Mouse (Mus musculus): Measurements from ENCODE around the gene Srp68. TPM values are rescaled to one million over a fixed set of nuclear protein-coding genes. Genes with fewer than 3 reads are reported as not detected.

The Srp68 gene
- total and polyA plus RNA-seq, 3 experiments, result 146 to 228 (median 180) TPM

GRCm38 (mm10) chr11:116307762-116308531 lies 33.9 kb upstream of the Srp68 start (continued):
- TF ChIP-seq MYB (IDR thresholded peaks at IDR 0.05; ENCODE audit: low read depth, low read length) (no peak; the same call in 1 of the 2 replicates), TBP (IDR thresholded peaks at IDR 0.05; ENCODE audit: low read depth, low read length) (peak; percentile 97), GATA1 (IDR thresholded peaks at IDR 0.05; ENCODE audit: low read depth, low read length) (peak; percentile 21; the same call in 1 of the 2 replicates), BHLHE40 (IDR thresholded peaks at IDR 0.05; ENCODE audit: borderline replicate concordance, low read depth, low read length) (peak; percentile 50; the same call in 1 of the 2 replicates), NELFE (IDR thresholded peaks at IDR 0.05; ENCODE audit: low read depth, low read length) (peak; percentile 96), POLR2AphosphoS2 (IDR thresholded peaks at IDR 0.05; ENCODE audit: low read length) (peak; percentile 98), CTCF (IDR thresholded peaks at IDR 0.05 in 2 of 3, conservative IDR thresholded peaks at IDR 0.05 in 1 of 3; ENCODE audit: control insufficient read depth in 1 of 3, insufficient read depth in 1 of 3, low read depth in 2 of 3, low read length in 3 of 3, poor library complexity in 1 of 3, severe bottlenecking in 1 of 3) (peak in 1 of 3 experiments; percentile 18; a peak in 1 of 6 replicates)

GRCm38 (mm10) chr11:116307019-116307725 lies 33.2 kb upstream of the Srp68 start, which contains the start of gene Exoc7:
Gene Exoc7, minus strand, starts transcription at chr11:116307233.
- Histone ChIP-seq H3K4me1 (ENCODE audit: control insufficient read depth in 1 of 2, insufficient read depth in 2 of 2, low read length in 2 of 2) (peaks cover 9 to 16% of the 10 kb centered on the region in 2 experiments), H3K79me2 (ENCODE audit: control insufficient read depth, insufficient read depth, low read length, poor library complexity) (peaks cover 3% of the 10 kb centered on the region; the same call in 1 of the 2 replicates), H3K27ac (ENCODE audit: control insufficient read depth, low read depth, low read length) (peak within 1 kb of the TSS; percentile 94), H3K9me3 (replicated peaks; ENCODE audit: insufficient read depth, low read length) (no peaks in the 10 kb centered on the region), H3K4me3 (ENCODE audit: control insufficient read depth in 1 of 2, insufficient read depth in 1 of 2, low read depth in 2 of 2, low read length in 2 of 2) (peak within 1 kb of the TSS; percentile 64 to 90), H3K27me3 (ENCODE audit: control insufficient read depth in 1 of 2, insufficient read depth in 2 of 2, low read length in 2 of 2) (no peaks in the 10 kb centered on the region), H3K9ac (ENCODE audit: control insufficient read depth, low read depth, low read length, poor library complexity, severe bottlenecking) (peak within 1 kb of the TSS; percentile 75), H3K36me3 (ENCODE audit: control insufficient read depth in 1 of 2, insufficient read depth in 2 of 2, low read length in 2 of 2) (peaks cover 0 to 11% of the 10 kb centered on the region in 2 experiments; a peak in 3 of 4 replicates)
- TF ChIP-seq GATA1 (IDR thresholded peaks at IDR 0.05; ENCODE audit: low read depth, low read length), result peak; percentile 80
- TF ChIP-seq MYB (IDR thresholded peaks at IDR 0.05; ENCODE audit: low read depth, low read length), result 0 out of 2 replicates have a peak, but pooled peaks have one; percentile 34
- TF ChIP-seq ZNF384 (IDR thresholded peaks at IDR 0.05; ENCODE audit: low read depth, low read length), result 0 out of 2 replicates have a peak, but pooled peaks have one; percentile 4
- peak in 1 of 2 experiments; percentile 36 for TF ChIP-seq EP300 (IDR thresholded peaks at IDR 0.05; ENCODE audit: low read depth in 1 of 2, low read length in 2 of 2)
- 0 out of 2 replicates have a peak, but pooled peaks have one; percentile 67 for TF ChIP-seq JUND (IDR thresholded peaks at IDR 0.05; ENCODE audit: low read depth, low read length)
- no peak for TF ChIP-seq ELF1 (IDR thresholded peaks at IDR 0.05; ENCODE audit: low read depth, low read length)
- TF ChIP-seq MAX (IDR thresholded peaks at IDR 0.05; ENCODE audit: low read length), result no peak
- 0 out of 2 replicates have a peak, but pooled peaks have one; percentile 9 for TF ChIP-seq USF1 (IDR thresholded peaks at IDR 0.05; ENCODE audit: low read depth, low read length)
- no peak; the same call in 1 of the 2 replicates for TF ChIP-seq ZC3H11A (IDR thresholded peaks at IDR 0.05; ENCODE audit: low read depth, low read length)
- no peak for TF ChIP-seq MAZ (IDR thresholded peaks at IDR 0.05; ENCODE audit: low read depth, low read length)
- no peak for TF ChIP-seq ZKSCAN1 (IDR thresholded peaks at IDR 0.05; ENCODE audit: low read depth, low read length)
- 0 out of 4 replicates have a peak, but pooled peaks of 1 of the 2 experiments have one; percentile 13 for TF ChIP-seq POLR2A (IDR thresholded peaks at IDR 0.05; ENCODE audit: control insufficient read depth in 1 of 2, insufficient read depth in 1 of 2, low read depth in 1 of 2, low read length in 2 of 2, poor library complexity in 1 of 2)
- TF ChIP-seq ETS1 (IDR thresholded peaks at IDR 0.05; ENCODE audit: low read depth, low read length), result peak; percentile 44
- TF ChIP-seq TAL1 (IDR thresholded peaks at IDR 0.05; ENCODE audit: low read length), result 0 out of 2 replicates have a peak, but pooled peaks have one; percentile 6
- DNase-seq (ENCODE audit: low read depth, low spot score), result peak; percentile 78
